Mouse (Mus musculus) T-helper 17 cell (primary cell): ENCODE measurements around the gene Cnga3.

ENCODE experiments used
- in situ Hi-C, 2 experiments: fragments of 300-600 bp; cut with MboI, MseI; formaldehyde crosslinking; loops; 1 replicate in 1 of 2; 2 replicates in 1 of 2; pipeline ENCODE4 v1.15.1; 2025; ENCODE audit warnings: high pct_unique_total_duplicates in 2 of 2

The Cnga3 gene

GRCm38 (mm10) chr1:37214144-37214543 is at the start of gene Cnga3:
TSS of gene Cnga3 (plus strand) at chr1:37214434.
- in situ Hi-C loops = no loop called here

- in situ Hi-C loops = no loop called here
These were observed 48.2 kb upstream of the Cnga3 start for GRCm38 (mm10) chr1:37166066-37166465.

GRCm38 (mm10) chr1:37167918-37168317 is 46.3 kb upstream of the Cnga3 start:
- in situ Hi-C loops = no loop called here

- in situ Hi-C loops = no loop called here
These were observed 36.4 kb upstream of the Cnga3 start for GRCm38 (mm10) chr1:37177874-37178273.

GRCm38 (mm10) chr1:37179852-37180251 is 34.4 kb upstream of the Cnga3 start:
- in situ Hi-C loops = no loop called here

- in situ Hi-C loops = no loop called here
These were observed 27.2 kb upstream of the Cnga3 start for GRCm38 (mm10) chr1:37187050-37187449.

- in situ Hi-C loops = no loop called here
These were observed 19.6 kb upstream of the Cnga3 start for GRCm38 (mm10) chr1:37194607-37195006.

GRCm38 (mm10) chr1:37201406-37201805 is 12.8 kb upstream of the Cnga3 start:
- in situ Hi-C loops = no loop called here

- in situ Hi-C loops = no loop called here
These were observed 6.5 kb upstream of the Cnga3 start for GRCm38 (mm10) chr1:37207743-37208142.

GRCm38 (mm10) chr1:37212375-37212774 is 1.9 kb upstream of the Cnga3 start:
- in situ Hi-C loops = no loop called here

- in situ Hi-C loops = no loop called here
These were observed 4.2 kb downstream of the Cnga3 start for GRCm38 (mm10) chr1:37218386-37218785.

- in situ Hi-C loops = no loop called here
These were observed 5.4 kb downstream of the Cnga3 start for GRCm38 (mm10) chr1:37219593-37219992.

GRCm38 (mm10) chr1:37220134-37220907 is 6.1 kb downstream of the Cnga3 start:
- in situ Hi-C loops = no loop called here

- in situ Hi-C loops = no loop called here
These were observed 7.8 kb downstream of the Cnga3 start for GRCm38 (mm10) chr1:37222002-37222401.

- in situ Hi-C loops = no loop called here
These were observed 16.2 kb downstream of the Cnga3 start for GRCm38 (mm10) chr1:37230404-37230803.

- in situ Hi-C loops = no loop called here
These were observed 17.1 kb downstream of the Cnga3 start for GRCm38 (mm10) chr1:37231295-37231701.

GRCm38 (mm10) chr1:37239045-37239635 is 24.9 kb downstream of the Cnga3 start:
- in situ Hi-C loops = no loop called here

GRCm38 (mm10) chr1:37242253-37242652 is 28.0 kb downstream of the Cnga3 start:
- in situ Hi-C loops = loop anchor here (5.0 to 10.0 kb wide), 3 partner anchors 335 to 460 kb away; no protein-coding TSS in a partner anchor

- in situ Hi-C loops = loop anchor here in 1 of 2 experiments (10.0 kb wide), 1 partner anchor 342 kb away; no protein-coding TSS in a partner anchor
These were observed 32.2 kb downstream of the Cnga3 start for GRCm38 (mm10) chr1:37246476-37246875.

- in situ Hi-C loops = loop anchor here in 1 of 2 experiments (10.0 kb wide), 1 partner anchor 344 kb away; no protein-coding TSS in a partner anchor
These were observed 34.2 kb downstream of the Cnga3 start for GRCm38 (mm10) chr1:37248406-37248805.

- in situ Hi-C loops = no loop called here
These were observed 36.5 kb downstream of the Cnga3 start for GRCm38 (mm10) chr1:37250643-37251310.

GRCm38 (mm10) chr1:37258443-37258842 is 44.2 kb downstream of the Cnga3 start:
- in situ Hi-C loops = no loop called here
